Mouse (Mus musculus) erythroblast, embryonic 14.5 days (primary cell): ENCODE measurements around the gene Aftph. TPM values are rescaled to one million over a fixed set of nuclear protein-coding genes. Genes with fewer than 3 reads are reported as not detected.

ENCODE experiments used
- H3K27me3 ChIP-seq: 2 replicates; pipeline ENCODE4 v1.6.1; 2012; ENCODE audit warnings: inconsistent platforms; ENCODE audit not compliant: control insufficient read depth
- H3K36me3 ChIP-seq: 2 replicates; pipeline ENCODE4 v1.6.1; 2012; ENCODE audit warnings: mild to moderate bottlenecking, inconsistent platforms; ENCODE audit not compliant: control insufficient read depth
- H3K4me1 ChIP-seq: 2 replicates; pipeline ENCODE4 v1.6.1; 2012; ENCODE audit warnings: inconsistent platforms; ENCODE audit not compliant: control insufficient read depth
- H3K4me3 ChIP-seq: replicated peaks from 2 replicates; pipeline ENCODE3; 2012; ENCODE audit warnings: moderate library complexity, mild to moderate bottlenecking, inconsistent platforms
- H3K9me3 ChIP-seq: 2 replicates; pipeline ENCODE4 v1.6.1; 2012; ENCODE audit warnings: low read length, inconsistent platforms, mixed read lengths; ENCODE audit not compliant: control insufficient read depth
- GATA1 ChIP-seq: IDR thresholded peaks from 2 replicates; pipeline ENCODE4 v1.6.1; 2012; ENCODE audit warnings: low read length, inconsistent platforms, mixed read lengths
- TAL1 ChIP-seq: IDR thresholded peaks from 3 replicates; pipeline ENCODE4 v1.6.1; 2012; ENCODE audit warnings: low read length, inconsistent platforms, mixed read lengths
- polyA plus RNA-seq: library from polyadenylated mRNA; stranded (reverse); fragments of >175 nt; gene quantifications from 2 replicates; pipeline ENCODE4 v1.2.3, GENCODE M21; 2012

Gene Aftph
- polyA plus RNA-seq = 0.98 and 1.3 TPM in 2 replicates

DNA sequence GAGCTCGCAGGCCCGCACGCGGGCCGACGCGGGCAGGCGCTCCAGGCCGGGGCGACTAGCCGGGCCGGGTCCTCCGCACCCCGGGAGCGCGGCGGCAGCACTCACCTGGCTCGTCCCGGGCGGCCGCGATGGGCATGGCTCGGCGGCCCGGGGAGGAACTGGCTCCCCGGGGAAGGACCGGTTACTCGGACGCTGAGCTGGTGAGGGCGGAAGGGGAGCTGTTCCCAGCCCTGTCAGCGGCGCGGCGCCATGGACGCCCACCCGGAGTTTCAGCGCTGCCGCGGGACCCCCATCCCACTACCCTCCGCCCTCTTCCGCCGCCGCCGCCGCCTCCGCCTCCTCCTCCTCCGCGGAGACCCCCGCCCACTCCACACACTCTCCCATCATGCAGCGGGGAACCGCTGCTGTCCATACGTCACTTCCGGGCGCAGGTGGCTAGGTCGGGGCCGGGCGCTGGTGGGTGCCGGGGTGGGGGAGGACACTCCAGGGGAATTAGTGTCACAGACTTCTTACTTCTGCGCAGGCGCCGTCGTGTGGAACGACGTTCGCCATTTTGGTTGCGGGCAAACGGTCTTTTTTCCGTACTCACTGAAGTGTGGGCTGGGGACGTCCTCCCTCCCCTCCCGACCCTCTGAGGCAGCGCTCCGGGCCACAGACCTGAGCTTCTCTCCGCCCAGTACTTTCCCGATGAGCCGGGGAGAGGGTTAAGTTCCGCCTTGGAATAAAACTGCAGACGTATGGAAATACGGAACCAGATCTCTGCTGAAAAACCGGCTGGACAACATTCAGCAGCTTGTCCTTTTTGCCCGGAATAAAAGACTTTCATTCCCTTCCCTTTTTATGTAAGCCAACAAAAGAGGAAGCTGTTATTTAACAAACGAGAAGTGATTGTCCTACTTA is at the start of gene Aftph:
Gene Aftph (minus strand): TSS at position 389 of the 900 bp plus-strand sequence.
- Histone ChIP-seq H3K9me3 (no peaks in the 10 kb centered on the region), H3K4me1 (peaks cover 22% of the 10 kb centered on the region), H3K27me3 (no peaks in the 10 kb centered on the region), H3K4me3 (peak within 1 kb of the TSS; percentile 97), H3K36me3 (peaks cover 15% of the 10 kb centered on the region)
- TF ChIP-seq GATA1 (no peak), TAL1 (no peak)

- H3K9me3 ChIP-seq = peaks cover 19% of the 10 kb centered on the region
- H3K4me3 ChIP-seq = no peak overlapping the region
- no peaks in the 10 kb centered on the region for H3K36me3 ChIP-seq
- H3K27me3 ChIP-seq = no peaks in the 10 kb centered on the region
- TF ChIP-seq GATA1 (no peak), TAL1 (no peak)
- H3K4me1 ChIP-seq = no peaks in the 10 kb centered on the region
Observed at GRCm38 (mm10) chr11:20789015-20789414, 47.6 kb upstream of the Aftph start.

DNA sequence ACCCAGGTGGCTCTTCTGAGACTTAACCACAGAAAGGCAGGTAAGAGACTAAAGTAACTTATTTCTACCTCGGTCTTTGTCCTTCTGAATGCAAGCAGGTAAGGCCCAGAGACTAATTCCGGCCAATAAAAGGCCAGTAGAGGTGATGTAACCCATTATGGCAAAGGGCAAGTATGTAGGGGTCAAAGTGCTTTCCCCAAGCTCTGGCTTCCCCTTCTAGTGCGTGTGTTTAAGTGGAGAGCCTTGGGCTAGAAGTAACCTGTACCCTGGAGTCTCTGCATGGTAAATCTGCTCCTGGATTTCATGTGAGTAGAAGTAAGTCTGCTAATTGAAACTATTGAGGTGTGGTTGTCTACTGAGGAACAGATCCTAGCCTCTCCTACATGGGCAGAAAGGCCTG is 46.7 kb upstream of the Aftph start:
- Histone ChIP-seq H3K9me3 (peaks cover 20% of the 10 kb centered on the region), H3K4me3 (no peak overlapping the region)
- no peak for TF ChIP-seq TAL1
- TF ChIP-seq GATA1 = no peak

DNA sequence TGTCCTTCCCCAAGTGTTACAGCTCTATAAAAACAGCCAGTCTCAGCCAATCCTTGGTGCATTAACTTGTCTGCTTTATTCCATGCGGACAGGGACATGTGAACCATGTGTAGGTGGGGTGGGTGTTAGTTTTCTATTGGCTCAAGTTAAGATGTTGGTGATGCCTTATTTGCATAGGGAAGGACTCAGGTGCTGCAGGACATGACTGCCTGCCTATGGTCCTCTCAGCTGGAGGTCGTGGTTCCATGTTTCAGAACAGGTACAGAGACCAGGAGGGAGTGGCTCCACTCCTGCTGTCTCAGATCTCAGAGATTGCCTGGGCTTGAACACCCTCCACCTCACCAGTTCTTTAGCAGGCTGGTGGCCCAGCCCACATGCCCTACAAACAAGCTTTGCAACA is 44.8 kb upstream of the Aftph start:
- no peak for TF ChIP-seq GATA1
- TF ChIP-seq TAL1 = no peak
- H3K4me3 ChIP-seq = no peak overlapping the region
- H3K36me3 ChIP-seq = no peaks in the 10 kb centered on the region
- no peaks in the 10 kb centered on the region for H3K4me1 ChIP-seq
- peaks cover 20% of the 10 kb centered on the region for H3K9me3 ChIP-seq
- no peaks in the 10 kb centered on the region for H3K27me3 ChIP-seq

More for the DNA sequence above, 46.7 kb upstream of the Aftph start:
- H3K36me3 ChIP-seq = no peaks in the 10 kb centered on the region
- no peaks in the 10 kb centered on the region for H3K4me1 ChIP-seq
- no peaks in the 10 kb centered on the region for H3K27me3 ChIP-seq

GRCm38 (mm10) chr11:20785186-20785585 is 43.8 kb upstream of the Aftph start:
- Histone ChIP-seq H3K36me3 (no peaks in the 10 kb centered on the region), H3K4me1 (no peaks in the 10 kb centered on the region), H3K4me3 (no peak overlapping the region), H3K9me3 (peaks cover 20% of the 10 kb centered on the region), H3K27me3 (no peaks in the 10 kb centered on the region)
- TF ChIP-seq GATA1 (no peak), TAL1 (no peak)

- no peaks in the 10 kb centered on the region for H3K27me3 ChIP-seq
- H3K4me3 ChIP-seq = no peak overlapping the region
- TF ChIP-seq GATA1 (no peak), TAL1 (no peak)
- peaks cover 20% of the 10 kb centered on the region for H3K9me3 ChIP-seq
- no peaks in the 10 kb centered on the region for H3K4me1 ChIP-seq
- H3K36me3 ChIP-seq = no peaks in the 10 kb centered on the region
Observed at GRCm38 (mm10) chr11:20784776-20785175, 43.4 kb upstream of the Aftph start.

DNA sequence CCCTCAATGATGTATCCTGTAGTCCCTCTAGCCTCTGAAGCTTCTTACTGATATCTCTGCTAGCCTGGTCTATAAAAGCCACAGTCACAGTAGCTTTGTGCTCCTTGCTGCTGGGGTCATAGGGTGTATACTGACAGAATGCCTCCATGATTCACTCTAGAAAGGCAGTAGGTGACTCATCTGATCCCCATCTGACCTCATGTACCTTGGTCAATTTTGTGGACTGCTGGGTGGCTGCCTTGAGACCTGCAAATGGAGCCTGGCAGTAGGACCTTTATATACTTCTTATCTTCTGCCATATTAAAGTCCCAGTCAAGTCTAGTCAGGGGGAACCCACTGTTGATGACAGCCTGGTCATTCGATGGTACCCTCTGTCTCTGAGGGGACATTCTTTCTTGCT is 42.1 kb upstream of the Aftph start:
- Histone ChIP-seq H3K36me3 (no peaks in the 10 kb centered on the region), H3K9me3 (peaks cover 20% of the 10 kb centered on the region), H3K4me1 (peaks cover 3% of the 10 kb centered on the region), H3K4me3 (no peak overlapping the region), H3K27me3 (no peaks in the 10 kb centered on the region)
- TF ChIP-seq TAL1 = no peak
- TF ChIP-seq GATA1 = no peak

DNA sequence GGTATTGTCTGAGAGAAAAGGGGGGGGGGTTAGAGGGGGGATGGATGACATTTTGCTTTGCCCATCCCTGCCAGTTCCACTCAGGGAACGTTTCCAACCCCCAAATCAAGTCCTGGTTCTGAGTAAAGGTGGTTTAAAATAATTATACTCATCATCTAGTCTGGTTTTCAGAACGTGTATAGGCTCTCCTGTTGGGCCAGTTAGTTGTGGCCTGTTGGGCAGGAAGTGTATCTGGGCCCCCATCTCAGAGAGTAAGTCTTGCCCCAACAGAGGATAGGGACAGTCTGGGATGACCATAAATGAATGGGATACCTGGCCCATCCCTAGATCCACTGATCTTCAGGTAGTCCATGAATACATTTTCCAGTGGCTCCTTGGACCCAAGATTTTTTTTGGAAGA is 41.2 kb upstream of the Aftph start:
- Histone ChIP-seq H3K36me3 (no peaks in the 10 kb centered on the region), H3K27me3 (no peaks in the 10 kb centered on the region), H3K4me3 (no peak overlapping the region), H3K9me3 (peaks cover 20% of the 10 kb centered on the region), H3K4me1 (peaks cover 6% of the 10 kb centered on the region)
- no peak for TF ChIP-seq TAL1
- no peak for TF ChIP-seq GATA1

GRCm38 (mm10) chr11:20780312-20780711 is 38.9 kb upstream of the Aftph start:
- H3K27me3 ChIP-seq = no peaks in the 10 kb centered on the region
- no peak overlapping the region for H3K4me3 ChIP-seq
- H3K4me1 ChIP-seq = peaks cover 6% of the 10 kb centered on the region
- H3K36me3 ChIP-seq = no peaks in the 10 kb centered on the region
- TF ChIP-seq TAL1 = no peak
- TF ChIP-seq GATA1 = no peak
- H3K9me3 ChIP-seq = peaks cover 13% of the 10 kb centered on the region
